Mouse (Mus musculus): ENCODE results near the gene Tmem108.

Tmem108 gene

DNA sequence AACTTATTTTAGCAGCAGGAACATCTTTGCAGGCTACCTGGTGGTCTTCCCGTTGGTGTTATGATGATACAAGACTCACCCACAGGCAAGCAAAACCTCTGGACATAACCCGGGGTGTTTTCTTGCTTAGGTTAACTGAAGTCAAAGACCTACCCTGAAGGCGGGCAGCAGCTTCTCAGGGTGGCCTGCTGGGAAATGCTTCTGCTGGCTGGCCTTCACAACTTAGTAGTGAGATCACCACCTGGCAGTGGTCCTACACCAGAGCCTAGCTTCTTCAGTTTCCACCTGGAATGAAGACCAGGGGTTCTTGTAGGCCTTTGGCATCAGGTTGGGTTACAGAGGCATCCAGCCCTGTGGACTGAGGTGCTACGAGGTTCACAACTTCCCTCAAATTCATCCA lies 169.7 kb downstream of the Tmem108 start:
- no peak for DNase-seq (ENCODE audit: low spot score in 2 of 2)

DNA sequence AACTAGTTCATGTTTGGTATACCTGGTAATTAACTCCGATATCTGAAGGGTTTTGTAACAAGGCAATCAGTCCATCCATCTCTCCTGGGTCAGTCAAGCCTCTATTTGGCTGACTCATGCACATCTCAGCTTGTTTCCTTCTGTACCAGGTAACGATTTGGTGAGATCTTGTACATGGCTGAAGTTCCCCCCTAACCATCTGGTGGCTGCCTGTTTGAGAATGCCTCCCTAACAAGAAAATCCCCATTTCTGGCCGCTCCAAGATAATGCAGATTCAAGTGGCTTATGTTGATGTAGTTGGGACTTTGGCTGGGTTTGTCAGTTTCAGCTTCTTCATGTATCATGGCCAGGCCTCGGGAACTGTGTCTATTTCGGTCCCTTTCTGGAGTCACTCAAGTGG lies 170.8 kb downstream of the Tmem108 start:
- no peak for DNase-seq (ENCODE audit: low spot score in 2 of 2)

DNA sequence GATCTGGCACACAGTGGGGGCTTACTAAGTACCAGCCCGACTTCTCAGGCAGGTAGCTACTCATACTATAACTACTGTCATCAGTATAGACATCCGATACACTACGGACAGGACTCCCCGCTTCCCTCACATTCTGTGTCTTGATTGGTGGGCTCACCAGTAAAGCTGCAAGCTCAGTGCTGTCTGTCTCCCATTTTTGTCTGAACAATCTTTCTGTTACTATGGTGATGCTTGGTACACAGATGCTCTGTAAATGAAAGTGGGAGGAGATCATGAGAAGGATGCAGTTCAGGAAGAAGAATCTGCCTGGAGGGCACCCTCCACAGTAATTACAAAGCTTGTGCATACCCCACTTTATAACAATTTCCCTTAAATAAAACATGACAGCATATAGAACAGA lies 176.8 kb downstream of the Tmem108 start:
- DNase-seq (ENCODE audit: low spot score in 2 of 2) = no peak

DNA sequence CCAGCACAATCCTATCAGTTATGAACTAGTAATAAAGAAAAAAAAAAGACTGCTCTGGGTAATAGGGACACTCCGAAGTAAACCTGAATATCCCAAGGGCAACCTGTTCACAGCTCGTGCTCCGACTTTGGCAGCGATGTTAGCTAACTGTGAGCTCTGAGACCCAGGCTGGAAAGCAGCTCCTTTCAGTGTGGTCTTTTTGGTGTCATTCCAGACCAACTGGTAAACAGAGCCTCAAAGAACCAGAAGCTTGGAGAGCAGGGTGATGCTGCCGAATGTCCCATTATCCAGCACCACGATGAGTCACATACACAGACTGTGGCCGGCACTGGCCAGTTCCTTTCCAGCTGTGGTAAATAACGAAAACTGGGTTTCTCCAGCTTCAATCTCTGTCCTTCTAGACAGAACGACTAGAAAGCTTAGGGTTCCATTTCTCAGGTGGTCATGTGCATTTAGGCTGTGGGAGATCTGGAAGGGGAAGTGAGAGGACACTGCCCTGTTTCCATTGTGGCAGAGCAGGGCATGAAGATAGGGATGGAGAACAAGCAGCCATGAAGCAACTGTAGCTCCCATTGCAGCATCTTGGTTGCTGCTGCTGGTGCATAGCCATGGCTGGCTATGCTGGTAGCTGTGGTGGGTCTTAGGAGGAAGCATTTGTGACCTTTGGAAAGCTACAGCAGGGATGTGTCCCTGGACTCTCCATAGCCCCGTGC lies 179.2 kb downstream of the Tmem108 start:
- no peak for DNase-seq (ENCODE audit: low spot score in 2 of 2)

DNA sequence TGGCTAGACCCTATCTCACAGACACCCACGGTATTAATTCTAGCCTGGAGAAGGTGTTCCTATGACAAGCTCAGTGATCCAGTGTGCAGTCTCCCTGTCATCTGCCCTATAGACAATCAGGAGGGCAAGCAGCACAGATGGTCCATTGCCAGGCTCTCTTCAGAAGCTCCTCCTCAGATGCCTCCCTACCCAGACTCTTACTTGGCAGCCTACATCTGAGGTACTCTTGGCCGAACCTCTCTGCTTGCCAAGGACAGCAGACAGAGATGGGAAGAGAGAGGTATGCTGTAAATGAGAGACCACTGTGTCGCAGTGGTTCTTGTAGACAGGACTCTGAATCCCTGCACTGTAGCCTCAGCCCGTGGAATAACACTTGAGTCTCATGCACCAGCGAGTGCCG lies 181.0 kb downstream of the Tmem108 start:
- no peak for DNase-seq (ENCODE audit: low spot score in 2 of 2)

DNA sequence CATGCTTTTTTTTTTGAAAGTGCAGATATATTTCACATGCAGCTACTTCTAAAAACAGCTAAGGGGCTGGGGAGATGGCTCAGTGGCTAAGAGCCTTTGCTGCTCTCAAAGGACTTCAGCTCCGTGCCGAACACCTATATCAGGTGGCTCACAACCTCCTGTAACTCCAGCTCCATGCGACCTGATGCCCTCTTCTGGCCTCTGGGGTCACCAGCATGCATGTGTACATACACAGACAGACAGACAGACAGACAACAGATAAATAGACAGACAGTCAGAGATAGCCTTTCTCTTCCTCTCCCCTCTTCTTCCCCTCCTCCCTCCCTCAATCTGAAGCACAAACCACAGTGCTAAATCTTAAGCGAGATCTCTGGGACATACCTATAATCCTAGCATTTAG lies 181.5 kb downstream of the Tmem108 start:
- DNase-seq (ENCODE audit: low spot score in 2 of 2) = no peak

DNA sequence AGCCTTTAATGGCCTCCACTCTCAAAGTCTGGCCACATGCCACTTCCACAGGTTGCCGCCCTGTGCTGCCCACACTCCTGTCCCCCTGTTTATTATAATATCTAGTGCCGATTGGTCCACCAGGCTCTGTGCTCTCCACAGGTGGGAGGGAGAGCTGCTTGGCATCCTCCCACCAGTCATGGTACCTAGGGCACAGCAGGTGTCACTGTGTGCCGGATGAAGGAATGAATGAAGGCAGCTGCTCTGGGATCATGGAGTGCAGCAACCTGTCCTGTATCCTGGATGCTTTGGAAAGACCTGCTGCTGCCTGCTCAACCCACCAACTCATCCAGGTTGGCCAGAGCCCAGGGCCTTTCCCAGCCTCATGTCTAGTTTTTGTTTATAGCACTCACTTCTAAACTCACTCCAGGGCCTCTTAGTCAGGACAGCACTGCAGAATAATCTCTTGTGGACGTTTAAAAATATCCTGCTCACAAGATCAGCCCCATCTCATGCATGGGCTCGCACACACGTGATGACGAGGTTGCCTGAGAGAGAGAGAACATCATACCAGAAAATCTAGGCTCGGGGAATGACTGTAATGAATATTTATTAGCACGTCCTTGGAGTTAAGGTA lies 182.1 kb downstream of the Tmem108 start:
- DNase-seq (ENCODE audit: low spot score in 2 of 2) = no peak

DNA sequence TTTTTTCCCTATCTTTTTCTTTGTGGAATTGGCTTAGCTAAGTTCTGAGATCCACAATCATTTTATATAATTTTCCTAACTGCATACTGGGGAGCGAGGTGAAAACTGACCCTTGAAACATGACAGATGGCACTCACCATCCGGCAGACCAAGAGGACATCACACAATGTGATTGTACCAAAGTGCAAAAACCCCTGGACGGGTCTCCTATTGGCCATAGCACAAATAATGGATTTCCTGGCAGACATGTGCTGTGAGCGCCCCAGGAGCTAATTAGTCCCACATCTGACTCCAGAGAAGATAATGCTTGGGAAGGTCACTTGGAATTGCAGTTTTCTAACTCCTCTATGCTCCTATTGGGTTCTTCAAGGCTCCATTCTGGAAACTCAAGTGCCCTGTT lies 183.9 kb downstream of the Tmem108 start:
- DNase-seq (ENCODE audit: low spot score in 2 of 2) = no peak

DNA sequence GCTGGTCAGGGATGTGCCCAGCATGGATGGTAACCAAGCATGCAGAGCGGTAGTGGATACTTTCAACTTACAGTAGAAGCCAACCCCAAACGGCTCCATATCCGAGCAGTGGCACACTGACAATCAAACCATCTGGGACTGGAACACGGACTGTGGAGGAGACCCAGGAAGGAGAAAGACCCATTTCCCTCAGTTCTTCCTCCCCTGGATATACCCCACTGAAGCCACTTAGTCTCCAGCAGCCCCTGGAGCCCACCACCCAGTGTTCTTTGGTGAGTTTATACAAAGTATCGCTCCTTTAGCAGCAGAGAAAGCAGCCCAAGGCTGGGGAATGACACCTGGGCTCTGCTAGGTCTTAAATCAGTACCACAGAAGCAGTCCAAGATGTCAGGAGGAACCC lies 184.5 kb downstream of the Tmem108 start:
- DNase-seq (ENCODE audit: low spot score in 2 of 2) = no peak

DNA sequence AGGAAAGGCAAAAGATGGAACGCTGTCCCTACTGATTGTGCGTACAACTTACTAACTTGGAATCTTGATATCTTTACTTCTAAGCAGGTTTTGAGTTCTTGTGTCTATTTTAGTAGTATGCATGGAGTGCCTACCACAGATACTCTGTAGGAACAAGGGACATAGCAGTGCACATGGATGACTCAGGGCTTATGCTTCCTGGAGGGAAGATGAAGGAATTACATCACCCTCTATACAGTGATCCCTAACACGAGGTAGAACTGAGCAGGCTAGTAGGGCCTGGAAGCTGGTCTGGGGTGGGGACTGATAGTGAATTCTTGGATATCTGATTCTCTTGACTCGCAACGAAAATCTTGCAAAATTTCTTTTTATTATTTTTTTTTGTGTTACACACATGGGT lies 185.7 kb downstream of the Tmem108 start:
- DNase-seq (ENCODE audit: low spot score in 2 of 2) = no peak

DNA sequence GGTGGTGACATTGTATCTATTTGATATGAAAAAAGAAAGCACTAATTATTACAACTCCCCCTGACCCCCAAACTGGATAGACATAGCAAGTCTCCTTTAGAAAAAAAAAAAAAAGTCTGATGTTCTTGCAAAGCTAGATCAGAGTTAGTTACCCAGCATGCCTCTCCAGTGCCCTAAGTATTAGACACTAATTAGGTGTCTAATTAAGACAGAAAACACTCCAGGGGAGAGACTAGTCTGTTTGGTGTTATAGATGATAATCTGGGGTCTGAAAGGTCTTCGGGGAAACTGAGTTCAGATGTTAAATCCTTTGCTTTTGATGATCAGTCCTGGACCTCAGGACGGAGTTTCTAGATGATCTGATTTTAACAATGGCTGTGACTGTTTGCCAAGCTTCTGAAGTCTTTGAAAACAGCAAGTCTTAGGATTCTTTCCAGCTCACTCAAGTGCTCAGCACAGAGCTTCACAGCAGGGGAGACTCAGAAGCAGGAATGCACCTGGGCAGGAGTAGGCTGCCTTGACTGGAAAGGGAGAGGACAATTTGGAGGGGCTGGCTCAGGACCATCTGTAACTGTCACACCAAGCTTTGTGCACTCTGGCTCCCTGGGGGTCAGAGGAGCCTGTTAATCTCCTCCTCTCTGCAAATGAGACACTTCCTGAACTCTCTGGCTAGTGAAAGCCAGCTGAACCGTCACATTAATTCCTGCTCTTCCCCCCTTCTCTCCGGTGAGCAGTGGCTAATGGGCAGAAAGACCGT lies 187.5 kb downstream of the Tmem108 start:
- DNase-seq (ENCODE audit: low spot score in 2 of 2) = no peak

DNA sequence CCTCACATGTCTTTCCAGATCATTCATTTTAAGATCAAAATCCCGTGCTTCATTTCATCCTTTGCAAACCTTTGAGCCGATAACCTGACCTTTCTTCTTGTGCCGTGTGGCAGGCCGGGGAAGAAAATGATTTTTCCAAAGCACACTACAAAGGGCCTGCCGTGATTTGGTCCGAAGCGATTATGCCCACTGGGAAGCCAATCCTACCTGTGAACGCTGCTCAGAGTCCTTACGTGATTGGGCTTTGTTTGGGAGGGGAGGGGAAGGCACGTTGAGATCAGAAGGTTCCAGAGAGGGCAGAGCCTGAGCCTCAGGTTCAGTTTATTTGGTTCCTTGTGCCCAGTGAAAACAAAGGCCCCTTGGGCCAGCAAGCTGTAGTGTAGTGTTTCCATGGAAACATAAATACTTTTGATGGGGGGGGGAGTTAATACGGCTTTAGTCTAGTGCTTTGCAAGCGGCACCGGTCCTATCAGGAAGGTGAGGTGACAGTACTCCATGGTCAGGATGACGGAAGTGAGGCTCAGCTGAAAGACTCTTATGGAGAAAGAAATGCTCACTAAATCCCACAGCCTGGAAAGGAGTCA lies 191.4 kb downstream of the Tmem108 start:
- no peak for DNase-seq (ENCODE audit: low spot score in 2 of 2)

DNA sequence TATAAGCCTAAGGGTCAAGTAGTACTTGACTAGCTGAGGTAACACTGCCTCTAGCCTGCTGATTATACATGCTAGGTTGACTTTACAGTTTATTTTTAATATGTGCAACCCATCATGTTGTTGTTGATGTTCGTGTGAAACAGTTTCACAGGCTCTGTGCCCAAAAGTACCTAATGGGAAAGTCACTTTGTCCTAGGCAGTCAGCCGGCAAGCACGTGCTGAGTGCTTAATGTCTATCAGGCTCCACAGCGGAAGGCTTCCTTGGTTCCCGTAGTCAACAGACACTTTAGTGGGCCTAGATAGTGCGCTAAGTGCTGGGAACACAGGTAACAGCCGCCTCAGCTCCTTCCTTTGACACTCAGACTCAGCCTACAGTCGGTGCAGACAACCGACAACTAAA lies 192.7 kb downstream of the Tmem108 start:
- DNase-seq (ENCODE audit: low spot score in 2 of 2) = no peak

DNA sequence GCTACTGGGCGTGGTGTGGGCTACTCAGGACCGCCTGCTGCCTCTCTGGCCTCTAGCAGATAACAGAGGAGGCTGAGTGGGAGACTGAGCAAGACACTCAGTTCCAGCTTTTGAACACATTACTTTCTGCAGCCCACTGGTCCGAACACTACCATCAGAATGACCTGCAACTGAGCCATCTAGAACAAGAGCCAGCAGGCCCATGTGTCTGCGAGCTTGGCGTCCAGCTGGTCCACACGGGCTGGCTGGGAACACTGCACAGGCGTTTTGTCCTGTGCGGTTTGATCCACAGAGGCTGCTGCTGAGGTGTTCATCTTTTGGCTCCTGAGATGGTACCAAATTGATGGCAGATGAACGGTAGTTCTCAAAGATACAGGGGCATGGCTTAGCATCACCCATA lies 196.5 kb downstream of the Tmem108 start:
- DNase-seq (ENCODE audit: low spot score in 2 of 2) = no peak

DNA sequence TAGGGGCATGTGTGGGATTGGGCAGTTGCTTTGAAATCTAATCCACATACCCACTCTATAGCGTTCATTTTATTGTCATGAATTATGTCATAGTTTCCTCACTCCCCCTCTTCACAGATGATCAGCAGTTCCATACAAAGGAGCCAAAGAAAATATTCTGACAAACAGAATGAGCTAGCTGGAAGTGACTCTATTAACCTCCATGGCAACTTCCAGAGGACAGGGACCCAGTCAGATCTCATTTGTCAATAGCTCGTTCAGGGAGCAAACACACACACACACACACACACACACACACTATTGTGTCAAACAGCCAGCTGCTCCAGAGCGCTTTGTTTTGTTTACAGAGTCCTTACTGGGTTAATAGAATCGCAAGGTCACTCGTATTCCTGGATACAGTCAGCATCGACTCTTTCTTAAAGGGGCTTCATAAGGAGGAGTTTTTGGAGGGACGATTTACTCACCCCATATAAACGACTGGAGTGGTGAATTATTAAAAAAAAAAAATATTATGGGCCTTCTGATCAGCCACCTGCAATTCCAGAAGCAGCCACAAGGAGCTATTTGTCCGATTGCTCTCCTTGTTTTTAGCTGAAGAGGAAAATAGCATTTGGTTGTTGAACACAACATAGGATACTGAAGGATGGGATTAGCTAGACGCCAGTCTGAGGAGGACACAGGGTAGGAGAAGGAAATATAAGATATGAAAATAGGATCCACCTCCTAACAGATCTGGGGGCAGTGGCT lies 197.6 kb downstream of the Tmem108 start:
- DNase-seq (ENCODE audit: low spot score in 2 of 2) = no peak

DNA sequence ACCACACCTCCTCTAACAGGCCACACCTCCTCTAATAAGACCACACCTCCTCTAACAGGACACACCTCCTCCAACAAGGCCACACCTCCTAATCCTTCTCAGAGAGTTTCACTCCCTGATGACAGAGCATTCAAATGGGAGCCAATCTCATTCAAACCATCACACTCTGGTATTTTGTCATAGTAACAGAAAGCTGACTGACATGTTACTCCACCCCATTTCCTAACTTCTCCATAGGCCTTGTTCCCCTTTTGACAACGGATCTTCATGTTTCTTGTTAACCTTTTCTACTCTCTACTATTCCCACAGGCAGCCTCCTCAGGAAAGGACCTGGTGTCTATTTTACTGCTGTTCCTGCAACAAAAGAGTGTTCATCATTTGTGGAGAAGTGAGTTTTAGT lies 199.6 kb downstream of the Tmem108 start:
- no peak for DNase-seq (ENCODE audit: low spot score in 2 of 2)

DNA sequence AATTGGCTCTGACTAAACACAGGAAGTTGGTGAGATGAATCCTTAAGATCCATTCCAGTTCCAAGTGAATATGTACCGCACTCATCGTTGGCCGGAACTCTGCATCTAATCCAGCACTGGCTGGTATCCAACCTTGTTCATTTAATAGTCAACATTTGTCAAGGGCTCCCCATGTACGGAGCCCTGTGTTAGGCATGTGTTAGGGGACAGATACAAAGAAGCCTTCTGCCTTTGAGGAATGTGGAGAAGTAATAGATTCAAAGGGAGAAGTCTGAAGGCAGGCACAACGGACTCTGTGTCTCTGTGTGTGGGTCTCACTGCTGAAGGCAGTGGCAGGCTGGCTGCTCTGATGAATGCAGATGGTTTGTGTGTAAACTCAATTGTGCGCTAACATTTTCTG lies 202.9 kb downstream of the Tmem108 start:
- DNase-seq (ENCODE audit: low spot score in 2 of 2) = no peak

DNA sequence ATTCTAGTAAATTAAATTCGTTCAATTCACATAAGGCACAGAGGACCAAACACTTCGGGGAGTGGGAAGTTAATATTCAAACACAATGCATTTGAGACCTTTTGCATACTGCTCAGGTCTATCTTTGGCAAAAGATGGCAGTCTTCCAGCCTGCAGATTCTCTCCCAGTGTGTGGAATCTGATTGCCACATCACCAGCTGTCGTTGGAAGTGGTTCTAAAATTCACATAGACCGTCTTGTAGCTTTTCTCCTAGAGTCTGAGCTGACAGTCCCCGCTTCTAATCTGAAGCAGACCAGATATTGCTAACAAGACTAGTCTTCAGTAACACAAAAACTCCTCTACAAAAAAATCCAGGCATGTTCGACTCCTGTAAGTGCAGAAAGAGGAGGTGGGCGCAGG lies 203.4 kb downstream of the Tmem108 start:
- no peak for DNase-seq (ENCODE audit: low spot score in 2 of 2)

DNA sequence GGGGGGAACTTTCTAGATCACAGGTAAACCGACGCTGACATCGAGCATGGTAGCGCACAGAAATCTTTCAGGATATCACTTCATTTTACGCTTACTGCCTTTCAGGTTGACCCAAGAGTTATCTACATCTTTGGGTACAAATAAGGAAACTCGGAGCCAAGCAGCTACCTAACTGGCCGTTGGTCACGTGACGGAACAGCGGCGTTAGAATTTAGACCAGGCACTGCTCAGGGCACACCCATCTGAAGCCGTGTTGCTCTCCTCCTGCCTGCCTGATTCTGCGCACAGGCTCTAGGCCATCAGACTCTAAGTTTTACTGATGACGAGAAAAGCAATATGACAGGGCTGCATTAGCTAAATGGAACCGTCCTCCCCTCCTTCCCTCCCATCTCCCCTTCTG lies 204.6 kb downstream of the Tmem108 start:
- no peak for DNase-seq (ENCODE audit: low spot score in 2 of 2)

DNA sequence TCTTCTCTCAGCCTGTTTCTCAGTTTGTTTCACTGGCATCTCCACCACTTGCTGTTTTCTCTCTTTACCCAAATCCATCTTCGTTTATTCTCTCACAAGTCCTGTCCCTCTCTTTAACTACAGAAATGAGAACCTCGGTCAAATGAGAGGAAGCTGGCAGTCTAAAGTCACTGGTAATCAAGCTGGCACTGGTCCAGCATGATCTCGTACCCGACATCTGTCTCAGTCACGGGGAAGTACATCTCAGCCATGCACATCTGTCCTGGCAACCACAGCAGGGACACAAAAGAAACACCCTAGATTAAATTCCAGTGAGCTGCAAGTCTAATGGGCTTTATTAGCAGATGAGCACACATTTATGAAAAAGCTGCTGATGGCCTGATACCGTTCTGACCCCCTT lies 206.3 kb downstream of the Tmem108 start:
- no peak for DNase-seq (ENCODE audit: low spot score in 2 of 2)

DNA sequence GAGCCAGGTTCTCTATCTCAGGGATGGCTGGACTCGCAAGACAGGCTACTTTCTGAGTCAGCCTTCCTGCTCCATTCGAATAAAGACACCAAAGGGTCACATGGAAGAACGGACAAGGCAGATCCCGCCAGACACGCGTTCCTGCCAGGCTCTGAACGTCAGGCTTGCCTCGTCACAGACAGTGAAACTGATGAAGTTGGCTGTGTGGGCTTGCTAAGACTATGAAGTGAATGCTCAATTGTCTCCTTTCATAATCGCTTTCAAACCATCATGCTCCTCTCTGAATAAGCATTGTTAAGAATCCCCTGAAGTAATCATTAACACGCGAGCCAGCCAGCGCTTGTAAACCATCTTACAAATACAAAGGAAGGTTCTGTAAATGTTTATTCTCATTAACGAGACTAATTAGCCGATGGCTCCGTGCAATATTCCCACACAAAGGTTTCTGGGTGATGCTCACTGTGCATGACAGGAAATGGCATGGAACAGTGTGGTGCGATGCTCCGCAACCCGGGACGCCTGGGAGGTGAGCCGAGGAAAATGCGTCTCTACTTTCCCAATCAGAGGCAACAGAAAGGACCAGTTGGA lies 210.9 kb downstream of the Tmem108 start:
- DNase-seq (ENCODE audit: low spot score in 2 of 2) = no peak

DNA sequence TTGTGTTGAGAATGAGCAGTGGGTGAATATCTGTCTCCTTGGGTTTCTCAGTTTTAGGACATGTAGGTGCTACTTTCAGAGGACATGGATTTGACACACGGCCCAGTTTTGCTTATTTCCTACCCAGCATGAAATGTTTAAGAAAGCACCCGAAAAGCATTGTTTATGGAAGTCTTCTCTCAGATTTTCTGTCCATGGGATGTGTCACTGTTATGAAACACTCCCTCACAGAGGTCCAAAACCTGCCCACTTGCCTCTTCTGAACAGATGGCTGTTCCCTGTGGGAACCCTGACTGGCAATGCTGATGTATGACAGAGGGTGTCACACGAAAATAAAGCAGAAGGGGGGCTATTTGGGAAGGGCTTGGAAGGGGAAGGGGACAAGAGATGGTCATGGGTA lies 212.5 kb downstream of the Tmem108 start:
- DNase-seq (ENCODE audit: low spot score in 2 of 2) = no peak

Measured in spleen, postnatal 36 days (tissue).